Mouse (Mus musculus): Measurements from ENCODE around the gene Hspa12a. TPM values are rescaled to one million over a fixed set of nuclear protein-coding genes. Genes with fewer than 3 reads are reported as not detected.
"Not testable (repeated sequence)": the region's sequence is repeated elsewhere in the genome, so short reads cannot be mapped to it uniquely, and the experiment has no call there.

Gene Hspa12a
- polyA plus RNA-seq, 1 experiment from 2014 or later, result 5.6 TPM

GRCm38 (mm10) chr19:58903899-58904327, 39.5 kb downstream of the Hspa12a start:
- no peaks in the 10 kb centered on the region for H3K4me1 ChIP-seq (replicated peaks)
- peak overlapping the region; percentile 33 for H3K27ac ChIP-seq
- peak overlapping the region; percentile 55 for H3K4me2 ChIP-seq (replicated peaks)
- H3K36me3 ChIP-seq, result no peaks in the 10 kb centered on the region
- H3K27me3 ChIP-seq (replicated peaks), result no peaks in the 10 kb centered on the region; the same call in 1 of the 2 replicates
- H3K9ac ChIP-seq, result no peak overlapping the region
- WGBS, result under 1% methylated on average over 11 of the region's 11 CpGs
- peak overlapping the region; percentile 23 for H3K4me3 ChIP-seq (replicated peaks)
- H3K9me3 ChIP-seq, result no peaks in the 10 kb centered on the region
- peak; percentile 84 for ATAC-seq

GRCm38 (mm10) chr19:58903079-58903898, 40.2 kb downstream of the Hspa12a start:
- Histone ChIP-seq H3K27me3 (replicated peaks) (no peaks in the 10 kb centered on the region; the same call in 1 of the 2 replicates), H3K36me3 (no peaks in the 10 kb centered on the region), H3K4me1 (replicated peaks) (no peaks in the 10 kb centered on the region), H3K4me3 (replicated peaks) (no peak overlapping the region), H3K9me3 (no peaks in the 10 kb centered on the region), H3K4me2 (replicated peaks) (peak overlapping the region; percentile 55; the same call in 1 of the 2 replicates), H3K27ac (peak overlapping the region; percentile 33), H3K9ac (no peak overlapping the region)
- WGBS, result 57% methylated on average over 7 of the region's 7 CpGs
- ATAC-seq, result peak; percentile 56; the same call in 1 of the 2 replicates

- not testable (repeated sequence) for H3K9ac ChIP-seq; H3K9me3 ChIP-seq; H3K4me1 ChIP-seq (replicated peaks); H3K36me3 ChIP-seq; H3K4me2 ChIP-seq (replicated peaks); H3K4me3 ChIP-seq (replicated peaks); H3K27ac ChIP-seq; ATAC-seq; H3K27me3 ChIP-seq (replicated peaks)
- WGBS, result 86% methylated on average over 10 of the region's 10 CpGs
Observed at GRCm38 (mm10) chr19:58900471-58900870, 43.0 kb downstream of the Hspa12a start.

GRCm38 (mm10) chr19:58896216-58896615, 47.2 kb downstream of the Hspa12a start:
- Histone ChIP-seq H3K4me3 (replicated peaks) (no peak overlapping the region), H3K4me1 (replicated peaks) (no peaks in the 10 kb centered on the region), H3K9me3 (no peaks in the 10 kb centered on the region), H3K4me2 (replicated peaks) (no peak overlapping the region), H3K9ac (no peak overlapping the region), H3K27ac (no peak overlapping the region), H3K27me3 (replicated peaks) (no peaks in the 10 kb centered on the region), H3K36me3 (no peaks in the 10 kb centered on the region)
- 80% methylated on average over 2 of the region's 3 CpGs for WGBS
- ATAC-seq, result no peak

GRCm38 (mm10) chr19:58889306-58890038, 54.0 kb downstream of the Hspa12a start:
- no peak for ATAC-seq
- H3K9ac ChIP-seq, result no peak overlapping the region
- H3K4me3 ChIP-seq (replicated peaks), result no peak overlapping the region
- H3K9me3 ChIP-seq, result no peaks in the 10 kb centered on the region
- H3K4me1 ChIP-seq (replicated peaks), result no peaks in the 10 kb centered on the region
- no peaks in the 10 kb centered on the region for H3K36me3 ChIP-seq
- H3K27ac ChIP-seq, result no peak overlapping the region
- H3K27me3 ChIP-seq (replicated peaks), result no peaks in the 10 kb centered on the region
- WGBS, result 67% methylated on average over 8 of the region's 8 CpGs
- H3K4me2 ChIP-seq (replicated peaks), result no peak overlapping the region

GRCm38 (mm10) chr19:58886467-58886866, 57.0 kb downstream of the Hspa12a start:
- Histone ChIP-seq H3K4me1 (replicated peaks) (no peaks in the 10 kb centered on the region), H3K9me3 (no peaks in the 10 kb centered on the region), H3K9ac (no peak overlapping the region), H3K4me2 (replicated peaks) (no peak overlapping the region), H3K27ac (no peak overlapping the region), H3K36me3 (no peaks in the 10 kb centered on the region), H3K27me3 (replicated peaks) (no peaks in the 10 kb centered on the region), H3K4me3 (replicated peaks) (no peak overlapping the region)
- ATAC-seq, result no peak
- 57% methylated on average over 7 of the region's 7 CpGs for WGBS

- Histone ChIP-seq H3K4me3 (replicated peaks) (no peak overlapping the region), H3K27me3 (replicated peaks) (no peaks in the 10 kb centered on the region), H3K4me1 (replicated peaks) (peaks cover 11% of the 10 kb centered on the region), H3K36me3 (no peaks in the 10 kb centered on the region), H3K9me3 (no peaks in the 10 kb centered on the region), H3K4me2 (replicated peaks) (no peak overlapping the region), H3K27ac (no peak overlapping the region), H3K9ac (no peak overlapping the region)
- WGBS, result 83% methylated on average over 3 of the region's 3 CpGs
- ATAC-seq, result no peak
Observed at GRCm38 (mm10) chr19:58883451-58883850, 60.0 kb downstream of the Hspa12a start.

- no peak for ATAC-seq
- H3K27me3 ChIP-seq (replicated peaks), result no peaks in the 10 kb centered on the region
- H3K4me3 ChIP-seq (replicated peaks), result no peak overlapping the region
- no peaks in the 10 kb centered on the region for H3K9me3 ChIP-seq
- H3K36me3 ChIP-seq, result no peaks in the 10 kb centered on the region
- H3K9ac ChIP-seq, result no peak overlapping the region
- WGBS, result 82% methylated on average over 4 of the region's 4 CpGs
- H3K4me1 ChIP-seq (replicated peaks), result peaks cover 12% of the 10 kb centered on the region
- no peak overlapping the region for H3K27ac ChIP-seq
- H3K4me2 ChIP-seq (replicated peaks), result no peak overlapping the region
Observed at GRCm38 (mm10) chr19:58882336-58882735, 61.1 kb downstream of the Hspa12a start.

- H3K27me3 ChIP-seq (replicated peaks), result no peaks in the 10 kb centered on the region
- no peaks in the 10 kb centered on the region for H3K36me3 ChIP-seq
- 73% methylated on average over 7 of the region's 7 CpGs for WGBS
- no peak overlapping the region for H3K4me2 ChIP-seq (replicated peaks)
- no peak overlapping the region for H3K27ac ChIP-seq
- peaks cover 12% of the 10 kb centered on the region for H3K4me1 ChIP-seq (replicated peaks)
- peak; percentile 59 for ATAC-seq
- H3K9me3 ChIP-seq, result no peaks in the 10 kb centered on the region
- no peak overlapping the region for H3K4me3 ChIP-seq (replicated peaks)
- H3K9ac ChIP-seq, result no peak overlapping the region
Observed at GRCm38 (mm10) chr19:58879330-58879957, 64.0 kb downstream of the Hspa12a start.

GRCm38 (mm10) chr19:58878560-58878959, 64.9 kb downstream of the Hspa12a start:
- 52% methylated on average over 2 of the region's 2 CpGs for WGBS
- H3K36me3 ChIP-seq, result no peaks in the 10 kb centered on the region
- H3K27ac ChIP-seq, result no peak overlapping the region
- no peak overlapping the region for H3K9ac ChIP-seq
- H3K4me1 ChIP-seq (replicated peaks), result peaks cover 12% of the 10 kb centered on the region
- no peaks in the 10 kb centered on the region for H3K9me3 ChIP-seq
- H3K27me3 ChIP-seq (replicated peaks), result no peaks in the 10 kb centered on the region
- H3K4me3 ChIP-seq (replicated peaks), result no peak overlapping the region
- no peak overlapping the region for H3K4me2 ChIP-seq (replicated peaks)
- peak; percentile 53; the same call in 1 of the 2 replicates for ATAC-seq

- Histone ChIP-seq H3K36me3 (no peaks in the 10 kb centered on the region), H3K9ac (no peak overlapping the region), H3K4me3 (replicated peaks) (no peak overlapping the region), H3K4me2 (replicated peaks) (no peak overlapping the region), H3K27me3 (replicated peaks) (no peaks in the 10 kb centered on the region), H3K27ac (no peak overlapping the region), H3K4me1 (replicated peaks) (peaks cover 5% of the 10 kb centered on the region), H3K9me3 (no peaks in the 10 kb centered on the region)
- WGBS, result 68% methylated on average over 3 of the region's 3 CpGs
- ATAC-seq, result no peak
Observed at GRCm38 (mm10) chr19:58873536-58873935, 69.9 kb downstream of the Hspa12a start.

Measured in intestine, embryonic 15.5 days (tissue).